Mouse (Mus musculus) MEL (cell line): ENCODE data around the gene Ccdc183. TPM values are rescaled to one million over a fixed set of nuclear protein-coding genes. Genes with fewer than 3 reads are reported as not detected.

Experiments
- DNase-seq: peaks from one replicate; pipeline ENCODE4 v3.0.0; 2011; ENCODE audit warnings: low read depth, low spot score
- H3K27ac ChIP-seq: 2 replicates; pipeline ENCODE4 v1.5.1; 2012; ENCODE audit warnings: low read depth, mild to moderate bottlenecking, control low read depth, low read length, moderate library complexity; ENCODE audit not compliant: control insufficient read depth
- H3K27me3 ChIP-seq, 2 experiments: fragments of 150-350 bp in 1 of 2; sonication (generic) in 1 of 2; 2 replicates each; pipeline ENCODE4 v1.6.1; 2012; ENCODE audit warnings: low read length in 2 of 2, mild to moderate bottlenecking in 2 of 2, improper control_type of control experiment in 1 of 2, moderate library complexity in 1 of 2; ENCODE audit not compliant: insufficient read depth in 2 of 2, control insufficient read depth in 1 of 2
- H3K36me3 ChIP-seq, 2 experiments: 2 replicates each; pipeline ENCODE4 v1.6.1; 2012 to 2014; ENCODE audit warnings: low read length in 2 of 2, improper control_type of control experiment in 1 of 2, inconsistent platforms in 1 of 2, mild to moderate bottlenecking in 1 of 2; ENCODE audit not compliant: insufficient read depth in 2 of 2, control insufficient read depth in 1 of 2
- H3K4me1 ChIP-seq, 2 experiments: fragments of 150-350 bp in 1 of 2; sonication (generic) in 1 of 2; 2 replicates each; pipeline ENCODE4 v1.6.1; 2012; ENCODE audit warnings: low read length in 2 of 2, improper control_type of control experiment in 1 of 2, mild to moderate bottlenecking in 1 of 2; ENCODE audit not compliant: insufficient read depth in 2 of 2, control insufficient read depth in 1 of 2
- H3K4me3 ChIP-seq, 2 experiments: fragments of 150-350 bp in 1 of 2; sonication (generic) in 1 of 2; 2 replicates each; pipeline ENCODE4 v1.5.1; 2012; ENCODE audit warnings: low read depth in 2 of 2, low read length in 2 of 2, mild to moderate bottlenecking in 2 of 2, moderate library complexity in 2 of 2, control low read depth in 1 of 2, improper control_type of control experiment in 1 of 2; ENCODE audit not compliant: control insufficient read depth in 1 of 2, insufficient read depth in 1 of 2
- H3K79me2 ChIP-seq: 2 replicates; pipeline ENCODE4 v1.6.1; 2012; ENCODE audit warnings: mild to moderate bottlenecking, low read length, moderate library complexity; ENCODE audit not compliant: control insufficient read depth, poor library complexity, insufficient read depth
- H3K9ac ChIP-seq: 2 replicates; pipeline ENCODE4 v1.6.1; 2012; ENCODE audit warnings: low read depth, mild to moderate bottlenecking, control low read depth, low read length, moderate library complexity; ENCODE audit not compliant: control insufficient read depth, poor library complexity, severe bottlenecking
- H3K9me3 ChIP-seq: fragments of 150-350 bp; sonication (generic); replicated peaks from 2 replicates; pipeline ENCODE4 v1.6.1; 2012; ENCODE audit warnings: mild to moderate bottlenecking, low read length, improper control_type of control experiment, moderate library complexity; ENCODE audit not compliant: insufficient read depth
- BHLHE40 ChIP-seq: IDR thresholded peaks from 2 replicates; pipeline ENCODE4 v1.6.1; 2012; ENCODE audit warnings: low read depth, mild to moderate bottlenecking, inconsistent platforms, low read length, improper control_type of control experiment, borderline replicate concordance
- CHD1 ChIP-seq: IDR thresholded peaks from 2 replicates; pipeline ENCODE4 v1.6.1; 2012; ENCODE audit warnings: low read depth, mild to moderate bottlenecking, inconsistent platforms, low read length, improper control_type of control experiment
- CHD2 ChIP-seq: IDR thresholded peaks from 2 replicates; pipeline ENCODE4 v1.6.1; 2011; ENCODE audit warnings: low read length, improper control_type of control experiment
- CTCF ChIP-seq, 3 experiments: IDR thresholded peaks in 2 of 3; conservative IDR thresholded peaks in 1 of 3; 2 replicates each; pipeline ENCODE4 v1.5.1; 2011 to 2012; ENCODE audit warnings: low read length in 3 of 3, low read depth in 2 of 3, mild to moderate bottlenecking in 2 of 3, improper control_type of control experiment in 1 of 3, inconsistent platforms in 1 of 3, mixed read lengths in 1 of 3, moderate library complexity in 1 of 3; ENCODE audit not compliant: control insufficient read depth in 1 of 3, insufficient read depth in 1 of 3, poor library complexity in 1 of 3, severe bottlenecking in 1 of 3
- ELF1 ChIP-seq: IDR thresholded peaks from 2 replicates; pipeline ENCODE4 v1.6.1; 2014; ENCODE audit warnings: low read depth, mild to moderate bottlenecking, inconsistent platforms, low read length, improper control_type of control experiment, moderate library complexity
- ETS1 ChIP-seq: IDR thresholded peaks from 2 replicates; pipeline ENCODE4 v1.6.1; 2012; ENCODE audit warnings: low read depth, mild to moderate bottlenecking, inconsistent platforms, low read length, improper control_type of control experiment, moderate library complexity
- GABPA ChIP-seq: IDR thresholded peaks from 2 replicates; pipeline ENCODE4 v1.6.1; 2012; ENCODE audit warnings: low read depth, mild to moderate bottlenecking, inconsistent platforms, low read length, improper control_type of control experiment, moderate library complexity
- GATA1 ChIP-seq: IDR thresholded peaks from 2 replicates; pipeline ENCODE4 v1.6.1; 2011; ENCODE audit warnings: low read depth, low read length, improper control_type of control experiment
- HCFC1 ChIP-seq: IDR thresholded peaks from 2 replicates; pipeline ENCODE4 v1.6.1; 2012; ENCODE audit warnings: low read depth, mild to moderate bottlenecking, inconsistent platforms, low read length, improper control_type of control experiment, moderate library complexity
- JUND ChIP-seq: IDR thresholded peaks from 2 replicates; pipeline ENCODE4 v1.6.1; 2011; ENCODE audit warnings: low read depth, mild to moderate bottlenecking, improper control_type of control experiment, low read length
- KAT2A ChIP-seq: conservative IDR thresholded peaks from 2 replicates; pipeline ENCODE4 v1.6.1; 2012; ENCODE audit warnings: low read depth, low read length, improper control_type of control experiment, inconsistent platforms
- MAFK ChIP-seq: IDR thresholded peaks from 2 replicates; pipeline ENCODE4 v1.6.1; 2011; ENCODE audit warnings: low read depth, mild to moderate bottlenecking, low read length, improper control_type of control experiment, borderline replicate concordance
- MAX ChIP-seq: IDR thresholded peaks from 2 replicates; pipeline ENCODE4 v1.6.1; 2011; ENCODE audit warnings: low read length, improper control_type of control experiment
- MAZ ChIP-seq: IDR thresholded peaks from 2 replicates; pipeline ENCODE4 v1.6.1; 2012; ENCODE audit warnings: low read depth, mild to moderate bottlenecking, inconsistent platforms, low read length, improper control_type of control experiment
- MEF2A ChIP-seq: IDR thresholded peaks from 2 replicates; pipeline ENCODE4 v1.6.1; 2014; ENCODE audit warnings: low read depth, mild to moderate bottlenecking, inconsistent platforms, low read length, improper control_type of control experiment; ENCODE audit not compliant: poor library complexity, insufficient replicate concordance, severe bottlenecking; ENCODE audit errors: extremely low read depth
- MXI1 ChIP-seq: IDR thresholded peaks from 2 replicates; pipeline ENCODE4 v1.6.1; 2011; ENCODE audit warnings: mild to moderate bottlenecking, low read depth, low read length, improper control_type of control experiment
- MYB ChIP-seq: IDR thresholded peaks from 2 replicates; pipeline ENCODE4 v1.6.1; 2011; ENCODE audit warnings: mild to moderate bottlenecking, low read depth, low read length, improper control_type of control experiment
- MYC ChIP-seq: IDR thresholded peaks from 2 replicates; pipeline ENCODE4 v1.6.1; 2011; ENCODE audit warnings: low read depth, mild to moderate bottlenecking, low read length, improper control_type of control experiment, moderate library complexity
- NELFE ChIP-seq: IDR thresholded peaks from 2 replicates; pipeline ENCODE4 v1.6.1; 2011; ENCODE audit warnings: low read depth, low read length, improper control_type of control experiment
- POLR2AphosphoS2 ChIP-seq: IDR thresholded peaks from 2 replicates; pipeline ENCODE4 v1.6.1; 2011; ENCODE audit warnings: low read length, improper control_type of control experiment
- RAD21 ChIP-seq: IDR thresholded peaks from 2 replicates; pipeline ENCODE4 v1.6.1; 2011; ENCODE audit warnings: mild to moderate bottlenecking, low read depth, low read length, improper control_type of control experiment
- SIN3A ChIP-seq: IDR thresholded peaks from 2 replicates; pipeline ENCODE4 v1.6.1; 2012; ENCODE audit warnings: low read length, improper control_type of control experiment, inconsistent platforms
- TAL1 ChIP-seq: IDR thresholded peaks from 2 replicates; pipeline ENCODE4 v1.6.1; 2012; ENCODE audit warnings: mild to moderate bottlenecking, inconsistent platforms, low read length, moderate library complexity, mixed read lengths
- TBP ChIP-seq: IDR thresholded peaks from 2 replicates; pipeline ENCODE4 v1.8.0; 2011; ENCODE audit warnings: low read depth, low read length, improper control_type of control experiment
- UBTF ChIP-seq: IDR thresholded peaks from 2 replicates; pipeline ENCODE4 v1.6.1; 2012; ENCODE audit warnings: low read depth, mild to moderate bottlenecking, inconsistent platforms, low read length, improper control_type of control experiment, moderate library complexity, borderline replicate concordance; ENCODE audit not compliant: insufficient read depth
- USF2 ChIP-seq, 2 experiments: IDR thresholded peaks; 2 replicates each; pipeline ENCODE4 v1.6.1; 2011 to 2012; ENCODE audit warnings: improper control_type of control experiment in 2 of 2, low read length in 2 of 2, borderline replicate concordance in 1 of 2, inconsistent platforms in 1 of 2, low read depth in 1 of 2, mild to moderate bottlenecking in 1 of 2; ENCODE audit not compliant: insufficient read depth in 1 of 2
- ZC3H11A ChIP-seq: IDR thresholded peaks from 2 replicates; pipeline ENCODE4 v1.6.1; 2012; ENCODE audit warnings: low read depth, mild to moderate bottlenecking, inconsistent platforms, low read length, improper control_type of control experiment
- ZMIZ1 ChIP-seq: IDR thresholded peaks from 2 replicates; pipeline ENCODE4 v1.6.1; 2012; ENCODE audit warnings: low read depth, mild to moderate bottlenecking, inconsistent platforms, low read length, improper control_type of control experiment, moderate library complexity
- ZNF384 ChIP-seq: IDR thresholded peaks from 2 replicates; pipeline ENCODE4 v1.6.1; 2012; ENCODE audit warnings: low read depth, mild to moderate bottlenecking, inconsistent platforms, low read length, improper control_type of control experiment
- polyA plus RNA-seq, 2 experiments: library from polyadenylated mRNA; stranded (reverse) in 1 of 2; unstranded in 1 of 2; fragments of >175 nt in 1 of 2; fragments of >200 nt in 1 of 2; gene quantifications; 2 replicates each; pipeline versions ENCODE4 v1.2.1 to v1.2.4; 2012; ENCODE audit warnings: low replicate concordance in 2 of 2, low read depth in 1 of 2; ENCODE audit not compliant: insufficient read length in 2 of 2, insufficient read depth in 1 of 2, missing spikeins in 1 of 2
- total RNA-seq: library from RNA; depleted of rRNA; stranded (reverse); fragments of 300-350 nt; gene quantifications from 2 replicates; pipeline ENCODE4 v1.2.3, GENCODE M21; 2012

Ccdc183 gene
- total and polyA plus RNA-seq, 3 experiments = 0.04 to 0.26 TPM; not detected in 1

- no peak for TF ChIP-seq JUND
- no peak for TF ChIP-seq ELF1
- no peak for TF ChIP-seq GATA1
- no peak for TF ChIP-seq BHLHE40
- TF ChIP-seq MAX = peak; percentile 70
- no peak for TF ChIP-seq CTCF (IDR thresholded peaks at IDR 0.05 in 2 of 3, conservative IDR thresholded peaks at IDR 0.05 in 1 of 3; ENCODE audit: control insufficient read depth in 1 of 3, insufficient read depth in 1 of 3, low read depth in 2 of 3, low read length in 3 of 3, poor library complexity in 1 of 3, severe bottlenecking in 1 of 3)
- TF ChIP-seq RAD21 = no peak
- no peak for TF ChIP-seq KAT2A
- no peak for TF ChIP-seq ETS1
- TF ChIP-seq MAFK = no peak
- TF ChIP-seq UBTF = no peak
- TF ChIP-seq ZC3H11A = no peak
- no peak for TF ChIP-seq HCFC1
Measured at GRCm38 (mm10) chr2:25575432-25576027, 41.9 kb downstream of the Ccdc183 start (continued).

- H3K79me2 ChIP-seq = peaks cover 7% of the 10 kb centered on the region
- peak within 1 kb of the TSS; percentile 60 to 81 for H3K4me3 ChIP-seq
- peak; percentile 99 for DNase-seq
- H3K27me3 ChIP-seq = no peaks in the 10 kb centered on the region
- peaks cover 0 to 4% of the 10 kb centered on the region in 2 experiments; a peak in 1 of 4 replicates for H3K36me3 ChIP-seq
- H3K4me1 ChIP-seq = peaks cover 0 to 10% of the 10 kb centered on the region in 2 experiments; a peak in 1 of 4 replicates
- H3K27ac ChIP-seq = peak within 1 kb of the TSS; percentile 87
- H3K9ac ChIP-seq = peak within 1 kb of the TSS; percentile 73
- H3K9me3 ChIP-seq = no peaks in the 10 kb centered on the region
- no peak for TF ChIP-seq MAFK
- no peak for TF ChIP-seq TAL1
- no peak for TF ChIP-seq RAD21
- peak; percentile 66; the same call in 1 of the 2 replicates for TF ChIP-seq KAT2A
- TF ChIP-seq MXI1 = peak; percentile 33; the same call in 1 of the 2 replicates
- no peak for TF ChIP-seq CTCF (IDR thresholded peaks at IDR 0.05 in 2 of 3, conservative IDR thresholded peaks at IDR 0.05 in 1 of 3; ENCODE audit: control insufficient read depth in 1 of 3, insufficient read depth in 1 of 3, low read depth in 2 of 3, low read length in 3 of 3, poor library complexity in 1 of 3, severe bottlenecking in 1 of 3)
- peak; percentile 84 for TF ChIP-seq NELFE
- peak; percentile 52; the same call in 1 of the 2 replicates for TF ChIP-seq MYC
- no peak for TF ChIP-seq GABPA
- no peak for TF ChIP-seq MAZ
- TF ChIP-seq TBP = peak; percentile 92
- TF ChIP-seq JUND = peak; percentile 59; the same call in 1 of the 2 replicates
- TF ChIP-seq BHLHE40 = no peak
- peak; percentile 30; the same call in 1 of the 2 replicates for TF ChIP-seq ELF1
- TF ChIP-seq CHD1 = no peak
- TF ChIP-seq MAX = no peak
- peak; percentile 8; the same call in 1 of the 2 replicates for TF ChIP-seq ETS1
- peak; percentile 82 for TF ChIP-seq SIN3A
- no peak for TF ChIP-seq USF2 (IDR thresholded peaks at IDR 0.05; ENCODE audit: borderline replicate concordance in 1 of 2, insufficient read depth in 1 of 2, low read depth in 1 of 2, low read length in 2 of 2)
- TF ChIP-seq MYB = no peak
- TF ChIP-seq ZMIZ1 = peak; percentile 72; the same call in 1 of the 2 replicates
- peak; percentile 87 for TF ChIP-seq CHD2
- TF ChIP-seq POLR2AphosphoS2 = peak; percentile 87
- no peak for TF ChIP-seq ZNF384
- no peak for TF ChIP-seq MEF2A
- TF ChIP-seq GATA1 = peak; percentile 28; the same call in 1 of the 2 replicates
Measured at GRCm38 (mm10) chr2:25574579-25575431, 42.7 kb downstream of the Ccdc183 start, which contains the start of the genes Mamdc4 and Phpt1. Gene Mamdc4 (minus strand): TSS chr2:25574845. Gene Phpt1 (minus strand): TSS chr2:25575224.
